Mouse (Mus musculus): ENCODE measurements at regions not wholly inside any gene's neighbourhood (a gene's known extent, or its start where the extent isn't known, plus 50 kb on each side); places are given as distances from the start of the nearest gene placed in this dataset.

DNA sequence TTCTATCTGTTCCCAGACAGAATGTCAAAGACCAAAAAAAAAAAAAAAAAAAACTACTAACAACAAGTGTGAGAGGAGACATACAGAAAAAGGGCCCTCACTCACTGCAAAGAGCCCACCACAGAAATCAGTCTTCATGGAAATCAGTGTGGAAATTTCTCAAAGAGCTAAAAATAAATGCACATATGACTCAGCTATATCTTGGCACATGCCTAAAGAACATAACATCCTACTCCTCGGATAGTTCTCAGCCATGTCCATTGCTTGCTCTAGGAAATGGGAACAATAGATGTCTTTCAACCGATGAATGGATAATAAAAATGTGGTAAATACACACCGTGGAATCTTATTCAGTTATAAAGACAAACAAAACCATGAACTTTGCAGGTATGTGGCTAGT, 95.1 kb upstream of the Kctd3 start:
- Histone ChIP-seq H3K36me3 (replicated peaks; ENCODE audit: control insufficient read depth, insufficient read depth, low read depth) (no peaks in the 10 kb centered on the region), H3K27me3 (ENCODE audit: control insufficient read depth, insufficient read depth, low read length) (no peaks in the 10 kb centered on the region), H3K4me3 (ENCODE audit: insufficient read depth in 1 of 2, low read depth in 2 of 2, low read length in 2 of 2) (no peak overlapping the region), H3K27ac (no peak overlapping the region), H3K9ac (replicated peaks) (no peak overlapping the region), H3K4me2 (ENCODE audit: low read depth) (no peak overlapping the region), H3K4me1 (replicated peaks; ENCODE audit: control insufficient read depth in 2 of 2, insufficient read depth in 2 of 2, low read length in 1 of 2) (no peaks in the 10 kb centered on the region), H3K9me3 (ENCODE audit: control insufficient read depth, low read length) (no peaks in the 10 kb centered on the region)
- TF ChIP-seq CTCF (IDR thresholded peaks at IDR 0.05; ENCODE audit: low read depth) = no peak
- no peak for TF ChIP-seq EP300 (IDR thresholded peaks at IDR 0.05; ENCODE audit: low read depth)
- WGBS (ENCODE audit: insufficient replicate concordance) = 43% methylated on average over 3 of the region's 3 CpGs
- DNase-seq (ENCODE audit: low read depth in 3 of 3, low spot score in 3 of 3) (no peak), ATAC-seq (ENCODE audit: insufficient read depth) (no peak)

DNA sequence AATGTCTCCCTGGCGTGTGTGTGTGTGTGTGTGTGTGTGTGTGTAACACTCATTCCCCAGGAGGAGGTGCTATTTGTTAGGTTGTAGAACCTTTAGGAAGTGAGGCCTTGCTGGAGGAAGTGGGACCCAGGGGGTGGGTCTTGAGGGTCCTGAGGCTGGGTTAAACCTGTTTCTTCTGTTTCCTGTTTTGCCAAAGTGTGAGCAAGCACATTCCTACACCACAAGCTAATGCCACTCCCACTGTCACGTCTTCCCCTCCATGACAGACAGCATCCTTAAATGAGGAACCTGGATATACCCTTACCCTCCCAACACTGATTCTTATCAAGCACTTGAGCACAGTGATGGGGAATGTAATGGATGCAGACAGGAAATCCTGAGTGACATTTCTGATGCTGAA, 91.5 kb upstream of the Kctd3 start:
- TF ChIP-seq CTCF (IDR thresholded peaks at IDR 0.05; ENCODE audit: low read depth) (no peak), EP300 (IDR thresholded peaks at IDR 0.05; ENCODE audit: low read depth) (no peak)
- Histone ChIP-seq H3K4me2 (ENCODE audit: low read depth) (no peak overlapping the region), H3K27me3 (ENCODE audit: control insufficient read depth, insufficient read depth, low read length) (no peaks in the 10 kb centered on the region), H3K36me3 (replicated peaks; ENCODE audit: control insufficient read depth, insufficient read depth, low read depth) (no peaks in the 10 kb centered on the region), H3K9ac (replicated peaks) (no peak overlapping the region), H3K4me1 (replicated peaks; ENCODE audit: control insufficient read depth in 2 of 2, insufficient read depth in 2 of 2, low read length in 1 of 2) (no peaks in the 10 kb centered on the region), H3K27ac (no peak overlapping the region), H3K9me3 (ENCODE audit: control insufficient read depth, low read length) (no peaks in the 10 kb centered on the region), H3K4me3 (ENCODE audit: insufficient read depth in 1 of 2, low read depth in 2 of 2, low read length in 2 of 2) (no peak overlapping the region)
- no peak for ATAC-seq (ENCODE audit: insufficient read depth)
- no peak for DNase-seq (ENCODE audit: low read depth in 3 of 3, low spot score in 3 of 3)
- WGBS (ENCODE audit: insufficient replicate concordance) = 30% methylated on average over 2 of the region's 2 CpGs

DNA sequence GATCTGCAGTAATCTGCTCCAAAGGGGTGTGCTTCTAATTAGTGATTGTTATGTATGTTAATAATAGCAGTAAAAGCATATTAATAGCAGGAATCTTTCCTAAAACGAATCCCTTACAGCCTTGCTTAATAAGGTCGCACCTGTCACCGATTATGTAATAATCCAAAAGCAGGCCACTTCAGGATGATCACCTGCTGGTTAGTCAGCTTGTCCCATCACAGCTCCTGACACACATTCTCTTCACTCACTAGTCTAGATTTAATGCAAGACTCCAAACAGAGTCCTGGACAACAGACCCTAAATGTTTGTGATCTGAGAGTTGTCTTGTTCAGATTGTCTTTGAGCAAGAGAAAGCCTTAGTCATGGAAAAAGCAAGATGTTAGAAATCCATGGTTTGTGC, 85.2 kb upstream of the Kctd3 start:
- WGBS (ENCODE audit: insufficient replicate concordance) = 58% methylated on average over 3 of the region's 3 CpGs
- Histone ChIP-seq H3K9ac (replicated peaks) (no peak overlapping the region), H3K36me3 (replicated peaks; ENCODE audit: control insufficient read depth, insufficient read depth, low read depth) (no peaks in the 10 kb centered on the region), H3K4me1 (replicated peaks; ENCODE audit: control insufficient read depth in 2 of 2, insufficient read depth in 2 of 2, low read length in 1 of 2) (no peaks in the 10 kb centered on the region), H3K4me3 (ENCODE audit: insufficient read depth in 1 of 2, low read depth in 2 of 2, low read length in 2 of 2) (no peak overlapping the region), H3K27ac (no peak overlapping the region), H3K27me3 (ENCODE audit: control insufficient read depth, insufficient read depth, low read length) (no peaks in the 10 kb centered on the region), H3K9me3 (ENCODE audit: control insufficient read depth, low read length) (no peaks in the 10 kb centered on the region), H3K4me2 (ENCODE audit: low read depth) (no peak overlapping the region)
- ATAC-seq (ENCODE audit: insufficient read depth) (no peak), DNase-seq (ENCODE audit: low read depth in 3 of 3, low spot score in 3 of 3) (no peak)
- no peak for TF ChIP-seq EP300 (IDR thresholded peaks at IDR 0.05; ENCODE audit: low read depth)

DNA sequence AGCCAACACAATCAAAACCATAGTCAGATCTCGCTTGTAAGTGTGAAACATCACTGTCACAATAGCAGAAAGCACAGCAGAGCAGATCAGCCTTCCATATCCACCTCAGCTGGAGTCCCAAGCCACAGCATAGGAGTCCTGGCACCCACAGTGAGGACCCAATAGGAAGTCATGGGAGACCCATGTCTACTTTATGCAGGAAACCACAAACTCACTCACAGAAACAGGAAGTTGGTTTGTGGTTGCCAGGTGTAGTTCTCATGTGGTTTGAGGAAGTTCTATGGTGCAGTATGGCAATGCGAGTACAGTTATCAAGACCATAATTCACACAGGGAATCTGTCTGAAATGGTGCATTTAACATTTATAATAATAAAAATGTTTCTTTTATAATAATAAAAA, 77.6 kb upstream of the Kctd3 start:
- no peak overlapping the region for H3K9ac ChIP-seq (replicated peaks)
- no peak for ATAC-seq (ENCODE audit: insufficient read depth)
- H3K27me3 ChIP-seq (ENCODE audit: control insufficient read depth, insufficient read depth, low read length) = no peaks in the 10 kb centered on the region
- no peak overlapping the region for H3K4me2 ChIP-seq (ENCODE audit: low read depth)
- DNase-seq (ENCODE audit: low read depth in 3 of 3, low spot score in 3 of 3) = peak in 2 of 3 experiments; percentile 3
- 13% methylated on average over 2 of the region's 2 CpGs for WGBS (ENCODE audit: insufficient replicate concordance)
- H3K4me1 ChIP-seq (replicated peaks; ENCODE audit: control insufficient read depth in 2 of 2, insufficient read depth in 2 of 2, low read length in 1 of 2) = no peaks in the 10 kb centered on the region
- no peaks in the 10 kb centered on the region; the same call in 1 of the 2 replicates for H3K9me3 ChIP-seq (ENCODE audit: control insufficient read depth, low read length)
- no peak overlapping the region for H3K4me3 ChIP-seq (ENCODE audit: insufficient read depth in 1 of 2, low read depth in 2 of 2, low read length in 2 of 2)
- H3K27ac ChIP-seq = no peak overlapping the region
- no peaks in the 10 kb centered on the region for H3K36me3 ChIP-seq (replicated peaks; ENCODE audit: control insufficient read depth, insufficient read depth, low read depth)
- TF ChIP-seq EP300 (IDR thresholded peaks at IDR 0.05; ENCODE audit: low read depth) (no peak), CTCF (IDR thresholded peaks at IDR 0.05; ENCODE audit: low read depth) (no peak)

DNA sequence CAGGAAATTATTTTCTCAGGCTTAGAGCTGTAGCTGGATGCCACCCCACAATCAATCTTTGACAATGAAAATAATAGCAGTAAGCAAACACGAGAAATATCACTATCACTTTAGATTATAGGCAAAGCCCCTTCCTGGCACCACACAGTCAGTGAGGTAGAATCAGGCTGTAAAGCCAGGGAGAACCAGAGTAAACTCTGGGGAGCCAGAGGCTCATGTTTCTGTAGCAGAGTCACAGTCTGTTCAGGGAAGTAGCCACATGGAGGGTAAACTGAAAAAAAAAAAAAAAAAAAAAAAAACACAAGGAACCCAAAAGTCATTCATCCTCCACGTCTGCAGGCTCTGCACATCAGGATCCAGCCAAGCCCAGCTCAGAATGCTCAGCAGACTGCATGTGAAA, 73.6 kb upstream of the Kctd3 start:
- Histone ChIP-seq H3K27me3 (ENCODE audit: control insufficient read depth, insufficient read depth, low read length) (no peaks in the 10 kb centered on the region), H3K4me3 (ENCODE audit: insufficient read depth in 1 of 2, low read depth in 2 of 2, low read length in 2 of 2) (no peak overlapping the region), H3K4me1 (replicated peaks; ENCODE audit: control insufficient read depth in 2 of 2, insufficient read depth in 2 of 2, low read length in 1 of 2) (no peaks in the 10 kb centered on the region), H3K27ac (no peak overlapping the region), H3K9me3 (ENCODE audit: control insufficient read depth, low read length) (no peaks in the 10 kb centered on the region; the same call in 1 of the 2 replicates), H3K9ac (replicated peaks) (no peak overlapping the region), H3K36me3 (replicated peaks; ENCODE audit: control insufficient read depth, insufficient read depth, low read depth) (no peaks in the 10 kb centered on the region), H3K4me2 (ENCODE audit: low read depth) (no peak overlapping the region)
- WGBS (ENCODE audit: insufficient replicate concordance) = 35% methylated on average over 2 of the region's 2 CpGs
- ATAC-seq (ENCODE audit: insufficient read depth) (no peak), DNase-seq (ENCODE audit: low read depth in 3 of 3, low spot score in 3 of 3) (no peak)
- TF ChIP-seq EP300 (IDR thresholded peaks at IDR 0.05; ENCODE audit: low read depth) (no peak), CTCF (IDR thresholded peaks at IDR 0.05; ENCODE audit: low read depth) (no peak)
